ENCODE assay signal across 16 mouse cellular contexts in the genomic region with DNA sequence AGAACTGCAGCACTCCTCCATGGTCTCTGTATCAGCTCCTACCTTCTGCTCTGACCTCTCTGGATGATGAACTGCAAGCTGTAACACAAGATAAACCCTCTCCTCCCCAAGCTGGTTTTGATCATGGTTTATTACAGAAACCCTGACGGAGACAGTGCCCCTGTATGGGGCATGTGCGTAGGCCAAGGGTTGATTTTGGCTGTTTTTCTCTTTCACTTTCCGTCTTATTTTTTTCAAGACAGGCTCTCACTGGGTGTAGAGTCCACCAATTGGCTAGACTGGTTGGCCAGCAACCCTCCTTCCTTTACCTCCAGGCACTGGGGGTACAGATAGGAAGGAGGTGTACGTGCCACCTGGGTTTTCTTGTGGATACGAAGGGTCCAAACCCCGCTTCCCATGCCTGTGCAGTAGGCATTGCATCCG. TPM values are rescaled to one million over a fixed set of nuclear protein-coding genes. Genes with fewer than 3 reads are reported as not detected.
A peak's percentile ranks its signal among the peaks of the same experiment; 100 is the strongest.
DNase-seq lines count a peak whose midpoint lies in the region; ATAC-seq and TF ChIP-seq lines count a peak whose summit lies in the region.
"Had no signal": no experiment of that assay in that cellular context is flagged by ENCODE, and none has a peak within 500 bp of the region (broad histone marks: within the 10 kb centered on the region; RNA-seq: fewer than 3 reads in every experiment).

No protein-coding gene starts in this region.

- ATAC-seq in erythroid progenitor cell, adult 5-6 weeks (replicated peaks; ENCODE audit: low FRiP score, poor library complexity, severe bottlenecking) = peak; percentile 98
- ATAC-seq in liver, postnatal 0 days = peak; percentile 98
- ATAC-seq: Patski had no signal

- no peaks in the 10 kb centered on the region for H3K9me3 ChIP-seq in heart, embryonic 10.5 days
- no peaks in the 10 kb centered on the region for H3K9me3 ChIP-seq in CH12.LX (replicated peaks; ENCODE audit: low read length)
- no peaks in the 10 kb centered on the region for H3K9me3 ChIP-seq in liver, postnatal 0 days (ENCODE audit: low read length)
- H3K9me3 ChIP-seq: embryonic facial prominence, embryonic 15.5 days; lung, embryonic 15.5 days had no signal

- no peak overlapping the region for H3K4me2 ChIP-seq in CH12.LX (ENCODE audit: insufficient read depth, low read depth, poor library complexity, severe bottlenecking)
- peak overlapping the region; percentile 38; the same call in 1 of the 2 replicates for H3K4me2 ChIP-seq in liver, postnatal 0 days (ENCODE audit: low read depth, low read length)
- H3K4me2 ChIP-seq: embryonic facial prominence, embryonic 15.5 days; hindbrain, embryonic 14.5 days; lung, embryonic 15.5 days had no signal

- no peak overlapping the region for H3K27ac ChIP-seq in heart, embryonic 10.5 days
- H3K27ac ChIP-seq in CH12.LX (ENCODE audit: insufficient read depth, low read depth) = no peak overlapping the region
- no peak overlapping the region for H3K27ac ChIP-seq in liver, postnatal 0 days (ENCODE audit: low read depth)
- H3K27ac ChIP-seq: embryonic facial prominence, embryonic 15.5 days; hindbrain, embryonic 14.5 days; lung, embryonic 15.5 days had no signal

- no peaks in the 10 kb centered on the region for H3K79me2 ChIP-seq in CH12.LX (replicated peaks; ENCODE audit: control insufficient read depth, extremely low read depth, insufficient read depth, poor library complexity, severe bottlenecking)

- intact Hi-C loops in heart, postnatal 36 days (cut with DNase I) = no loop called here

- H3K27me3 ChIP-seq in heart, embryonic 10.5 days (ENCODE audit: insufficient read depth, poor library complexity, severe bottlenecking) = no peaks in the 10 kb centered on the region
- no peaks in the 10 kb centered on the region for H3K27me3 ChIP-seq in CH12.LX (replicated peaks)
- no peaks in the 10 kb centered on the region for H3K27me3 ChIP-seq in liver, postnatal 0 days (ENCODE audit: insufficient read depth, low read length)
- H3K27me3 ChIP-seq: embryonic facial prominence, embryonic 15.5 days; lung, embryonic 15.5 days had no signal

- no peaks in the 10 kb centered on the region for H3K36me3 ChIP-seq in heart, embryonic 10.5 days
- no peaks in the 10 kb centered on the region for H3K36me3 ChIP-seq in CH12.LX (replicated peaks in 1 of 2; ENCODE audit: control insufficient read depth in 1 of 2, insufficient read depth in 1 of 2, low read length in 1 of 2)
- H3K36me3 ChIP-seq in liver, postnatal 0 days (replicated peaks; ENCODE audit: insufficient read depth, low read length) = no peaks in the 10 kb centered on the region
- H3K36me3 ChIP-seq: embryonic facial prominence, embryonic 15.5 days; lung, embryonic 15.5 days had no signal

- H3K9ac ChIP-seq in CH12.LX (ENCODE audit: insufficient read depth, low read depth) = no peak overlapping the region
- no peak overlapping the region for H3K9ac ChIP-seq in liver, postnatal 0 days (replicated peaks)
- H3K9ac ChIP-seq: embryonic facial prominence, embryonic 15.5 days; hindbrain, embryonic 14.5 days; lung, embryonic 15.5 days had no signal

- in situ Hi-C loops in CH12.LX (cut with MboI; ENCODE audit: low pct_ligation_motif_present, low pct_unique_long_range_greater_than_20kb, low sequenced_read_pairs) = no loop called here

- TF ChIP-seq RAD21 in CH12.LX (IDR thresholded peaks at IDR 0.05; ENCODE audit: low read depth, low read length) = no peak

- dilution Hi-C loops in CH12.LX (cut with MboI; ENCODE audit: extremely low pct_ligation_motif_present, extremely low pct_unique_long_range_greater_than_20kb, low sequenced_read_pairs) = no loop called here

- H3K4me3 ChIP-seq in heart, embryonic 10.5 days = no peak overlapping the region
- no peak overlapping the region for H3K4me3 ChIP-seq in CH12.LX (replicated peaks in 1 of 3; ENCODE audit: low read depth in 2 of 3, low read length in 2 of 3, poor library complexity in 1 of 3)
- no peak overlapping the region for H3K4me3 ChIP-seq in liver, postnatal 0 days (ENCODE audit: low read depth, low read length)
- H3K4me3 ChIP-seq: embryonic facial prominence, embryonic 15.5 days; lung, embryonic 15.5 days had no signal

- no peak for TF ChIP-seq CTCF in CH12.LX (conservative IDR thresholded peaks at IDR 0.05 in 1 of 2, IDR thresholded peaks at IDR 0.05 in 1 of 2; ENCODE audit: low read depth in 2 of 2, low read length in 2 of 2)
- no peak for TF ChIP-seq CTCF in liver, postnatal 0 days (IDR thresholded peaks at IDR 0.05; ENCODE audit: low read depth)

- peak; percentile 67 for DNase-seq in heart, embryonic 10.5 days (ENCODE audit: low spot score)
- DNase-seq in heart, postnatal 36 days = no peak
- no peak for DNase-seq in CH12.LX (ENCODE audit: extremely low read depth)
- DNase-seq in liver, postnatal 0 days = no peak
- no peak for DNase-seq in cerebellum, adult 8-10 months
- DNase-seq in right cerebral cortex, postnatal 4 days = no peak
- no peak for DNase-seq in thymus, postnatal 4 days
- DNase-seq: cerebellum, adult 11-12 months; kidney, adult 18-20 months; left cerebral cortex, postnatal 4 days; thymus, adult 2 months had no signal

- TF ChIP-seq POLR2A in CH12.LX (IDR thresholded peaks at IDR 0.05; ENCODE audit: low read depth, low read length) = no peak

- WGBS in heart, embryonic 10.5 days = 90% methylated on average over 7 of the region's 7 CpGs
- 80% methylated on average over 7 of the region's 7 CpGs for WGBS in liver, postnatal 0 days (ENCODE audit: insufficient replicate concordance)

- TF ChIP-seq EP300 in CH12.LX (IDR thresholded peaks at IDR 0.05; ENCODE audit: low read length) = no peak
- peak; percentile 87 for TF ChIP-seq EP300 in liver, postnatal 0 days (IDR thresholded peaks at IDR 0.05; ENCODE audit: low read depth)

- H3K4me1 ChIP-seq in heart, embryonic 10.5 days = peaks cover 8% of the 10 kb centered on the region; the same call in 1 of the 2 replicates
- peaks cover 7 to 13% of the 10 kb centered on the region in 2 experiments for H3K4me1 ChIP-seq in CH12.LX (ENCODE audit: control insufficient read depth in 1 of 2, insufficient read depth in 2 of 2)
- H3K4me1 ChIP-seq in liver, postnatal 0 days (ENCODE audit: insufficient read depth) = no peaks in the 10 kb centered on the region
- H3K4me1 ChIP-seq: embryonic facial prominence, embryonic 15.5 days; lung, embryonic 15.5 days had no signal

TF ChIP-seq in CH12.LX, 34 proteins besides CTCF, POLR2A, EP300 and RAD21:
- peak; percentile 31; the same call in 1 of the 2 replicates for TF ChIP-seq ZNF384 (IDR thresholded peaks at IDR 0.05; ENCODE audit: low read depth, low read length)
- no peak for TF ChIP-seq ZC3H11A (IDR thresholded peaks at IDR 0.05; ENCODE audit: low read depth, low read length)
- TF ChIP-seq KAT2A (IDR thresholded peaks at IDR 0.05; ENCODE audit: insufficient replicate concordance, low read length) = no peak

RNA-seq across cellular contexts. Expression of a gene that starts 7.4 kb away (rescaled TPM):
- polyA plus RNA-seq in heart, embryonic 10.5 days (2016; fragmentation: Nextera tagmentation; extraction: Ambion mirVana) = 15.0 and 25.3 TPM in 2 replicates
- 10 to 100 TPM; 45.4 to 55.0 TPM for total RNA-seq in heart, postnatal 36 days (2021)
- 16.4 and 17.4 TPM in 2 replicates for total RNA-seq in CH12.LX (2012; rRNA removed)
- 4.7 and 5.9 TPM in 2 replicates for total RNA-seq in CH12.LX (2014; rRNA removed)
- 23.1 and 33.2 TPM in 2 replicates for polyA plus RNA-seq in CH12.LX (2012; ENCODE audit: insufficient read length, low read depth)
- 135 and 137 TPM in 2 replicates for total RNA-seq in erythroid progenitor cell, adult 5-6 weeks (2015; ENCODE audit: low replicate concordance)
- total RNA-seq in erythroid progenitor cell, adult 5-6 weeks (2017; ENCODE audit: low replicate concordance) = 81.7 and 111 TPM in 2 replicates
- 4.5 and 5.1 TPM in 2 replicates for polyA plus RNA-seq in liver, postnatal 0 days (2015; fragmentation: Nextera tagmentation; extraction: Ambion mirVana)
